Mouse (Mus musculus): ENCODE measurements around the gene Slc35b4. TPM values are rescaled to one million over a fixed set of nuclear protein-coding genes. Genes with fewer than 3 reads are reported as not detected.
A peak's percentile ranks its signal among the peaks of the same experiment; 100 is the strongest.

Slc35b4 gene
- polyA plus RNA-seq (2012; ENCODE audit: insufficient read depth, insufficient read length, missing spikeins), result 6.6 and 13.8 TPM in 2 replicates

- Histone ChIP-seq H3K4me1 (ENCODE audit: control insufficient read depth, insufficient read depth, insufficient read length, low read length) (peaks cover 2% of the 10 kb centered on the region; the same call in 1 of the 2 replicates), H3K27ac (replicated peaks; ENCODE audit: low read depth, low read length) (no peak within 1 kb of the TSS), H3K4me3 (ENCODE audit: insufficient read depth, low read depth, low read length) (peak within 1 kb of the TSS; percentile 80)
These were observed at the start of gene Slc35b4 for GRCm38 (mm10) chr6:34176864-34177247. Gene Slc35b4 (minus strand): TSS chr6:34177111.

GRCm38 (mm10) chr6:34225004-34225599, 48.2 kb upstream of the Slc35b4 start:
- Histone ChIP-seq H3K27ac (replicated peaks; ENCODE audit: low read depth, low read length) (no peak overlapping the region), H3K4me3 (ENCODE audit: insufficient read depth, low read depth, low read length) (no peak overlapping the region), H3K4me1 (ENCODE audit: control insufficient read depth, insufficient read depth, insufficient read length, low read length) (no peaks in the 10 kb centered on the region)

- H3K4me3 ChIP-seq (ENCODE audit: insufficient read depth, low read depth, low read length), result no peak overlapping the region
- no peak overlapping the region for H3K27ac ChIP-seq (replicated peaks; ENCODE audit: low read depth, low read length)
- H3K4me1 ChIP-seq (ENCODE audit: control insufficient read depth, insufficient read depth, insufficient read length, low read length), result no peaks in the 10 kb centered on the region
These were observed 39.8 kb upstream of the Slc35b4 start for GRCm38 (mm10) chr6:34216450-34217319.

- no peak overlapping the region for H3K27ac ChIP-seq (replicated peaks; ENCODE audit: low read depth, low read length)
- H3K4me1 ChIP-seq (ENCODE audit: control insufficient read depth, insufficient read depth, insufficient read length, low read length), result peaks cover 7% of the 10 kb centered on the region
- no peak overlapping the region for H3K4me3 ChIP-seq (ENCODE audit: insufficient read depth, low read depth, low read length)
These were observed 28.8 kb upstream of the Slc35b4 start for GRCm38 (mm10) chr6:34205754-34206153.

GRCm38 (mm10) chr6:34204971-34205572, 28.2 kb upstream of the Slc35b4 start:
- Histone ChIP-seq H3K4me3 (ENCODE audit: insufficient read depth, low read depth, low read length) (no peak overlapping the region), H3K27ac (replicated peaks; ENCODE audit: low read depth, low read length) (no peak overlapping the region), H3K4me1 (ENCODE audit: control insufficient read depth, insufficient read depth, insufficient read length, low read length) (peaks cover 7% of the 10 kb centered on the region)

GRCm38 (mm10) chr6:34203503-34203902, 26.6 kb upstream of the Slc35b4 start:
- no peak overlapping the region for H3K27ac ChIP-seq (replicated peaks; ENCODE audit: low read depth, low read length)
- peaks cover 7% of the 10 kb centered on the region for H3K4me1 ChIP-seq (ENCODE audit: control insufficient read depth, insufficient read depth, insufficient read length, low read length)

GRCm38 (mm10) chr6:34194981-34195380, 18.1 kb upstream of the Slc35b4 start:
- no peak overlapping the region for H3K27ac ChIP-seq (replicated peaks; ENCODE audit: low read depth, low read length)
- H3K4me1 ChIP-seq (ENCODE audit: control insufficient read depth, insufficient read depth, insufficient read length, low read length), result no peaks in the 10 kb centered on the region

More at GRCm38 (mm10) chr6:34203503-34203902, 26.6 kb upstream of the Slc35b4 start:
- H3K4me3 ChIP-seq (ENCODE audit: insufficient read depth, low read depth, low read length), result no peak overlapping the region

GRCm38 (mm10) chr6:34193708-34194475, 17.0 kb upstream of the Slc35b4 start:
- Histone ChIP-seq H3K27ac (replicated peaks; ENCODE audit: low read depth, low read length) (no peak overlapping the region), H3K4me3 (ENCODE audit: insufficient read depth, low read depth, low read length) (no peak overlapping the region), H3K4me1 (ENCODE audit: control insufficient read depth, insufficient read depth, insufficient read length, low read length) (no peaks in the 10 kb centered on the region)

More at GRCm38 (mm10) chr6:34194981-34195380, 18.1 kb upstream of the Slc35b4 start:
- no peak overlapping the region for H3K4me3 ChIP-seq (ENCODE audit: insufficient read depth, low read depth, low read length)

GRCm38 (mm10) chr6:34191401-34191800, 14.5 kb upstream of the Slc35b4 start:
- H3K4me3 ChIP-seq (ENCODE audit: insufficient read depth, low read depth, low read length), result no peak overlapping the region
- no peak overlapping the region for H3K27ac ChIP-seq (replicated peaks; ENCODE audit: low read depth, low read length)
- H3K4me1 ChIP-seq (ENCODE audit: control insufficient read depth, insufficient read depth, insufficient read length, low read length), result peaks cover 3% of the 10 kb centered on the region; the same call in 1 of the 2 replicates

GRCm38 (mm10) chr6:34189494-34189893, 12.6 kb upstream of the Slc35b4 start:
- Histone ChIP-seq H3K4me1 (ENCODE audit: control insufficient read depth, insufficient read depth, insufficient read length, low read length) (peaks cover 3% of the 10 kb centered on the region; the same call in 1 of the 2 replicates), H3K27ac (replicated peaks; ENCODE audit: low read depth, low read length) (no peak overlapping the region), H3K4me3 (ENCODE audit: insufficient read depth, low read depth, low read length) (no peak overlapping the region)

GRCm38 (mm10) chr6:34187986-34188599, 11.2 kb upstream of the Slc35b4 start:
- H3K4me1 ChIP-seq (ENCODE audit: control insufficient read depth, insufficient read depth, insufficient read length, low read length), result peaks cover 3% of the 10 kb centered on the region; the same call in 1 of the 2 replicates
- H3K4me3 ChIP-seq (ENCODE audit: insufficient read depth, low read depth, low read length), result no peak overlapping the region
- H3K27ac ChIP-seq (replicated peaks; ENCODE audit: low read depth, low read length), result no peak overlapping the region

GRCm38 (mm10) chr6:34187273-34187863, 10.5 kb upstream of the Slc35b4 start:
- Histone ChIP-seq H3K4me1 (ENCODE audit: control insufficient read depth, insufficient read depth, insufficient read length, low read length) (peaks cover 3% of the 10 kb centered on the region; the same call in 1 of the 2 replicates), H3K27ac (replicated peaks; ENCODE audit: low read depth, low read length) (no peak overlapping the region), H3K4me3 (ENCODE audit: insufficient read depth, low read depth, low read length) (no peak overlapping the region)

GRCm38 (mm10) chr6:34183326-34183725, 6.4 kb upstream of the Slc35b4 start:
- Histone ChIP-seq H3K4me1 (ENCODE audit: control insufficient read depth, insufficient read depth, insufficient read length, low read length) (peaks cover 3% of the 10 kb centered on the region; the same call in 1 of the 2 replicates), H3K4me3 (ENCODE audit: insufficient read depth, low read depth, low read length) (no peak overlapping the region), H3K27ac (replicated peaks; ENCODE audit: low read depth, low read length) (no peak overlapping the region)

- H3K4me1 ChIP-seq (ENCODE audit: control insufficient read depth, insufficient read depth, insufficient read length, low read length), result no peaks in the 10 kb centered on the region
- H3K4me3 ChIP-seq (ENCODE audit: insufficient read depth, low read depth, low read length), result no peak overlapping the region
- no peak overlapping the region for H3K27ac ChIP-seq (replicated peaks; ENCODE audit: low read depth, low read length)
These were observed 5.0 kb upstream of the Slc35b4 start for GRCm38 (mm10) chr6:34181961-34182360.
